Mouse (Mus musculus): ENCODE measurements around the gene 1700017N19Rik.

GRCm38 (mm10) chr10:100622494-100622893 lies 32.2 kb downstream of the 1700017N19Rik start:
- no peak for TF ChIP-seq CTCF (IDR thresholded peaks at IDR 0.05; ENCODE audit: low read depth)
- no peak for TF ChIP-seq EP300 (IDR thresholded peaks at IDR 0.05; ENCODE audit: low read depth)
